Mouse (Mus musculus): ENCODE data around the gene Clec2l. TPM values are rescaled to one million over a fixed set of nuclear protein-coding genes. Genes with fewer than 3 reads are reported as not detected.
A peak's percentile ranks its signal among the peaks of the same experiment; 100 is the strongest.
"Not testable (repeated sequence)": the region's sequence is repeated elsewhere in the genome, so short reads cannot be mapped to it uniquely, and the experiment has no call there.

The Clec2l gene
- total RNA-seq, 2 experiments from 2014 or later = not detected

GRCm38 (mm10) chr6:38661626-38662025 is 1.2 kb upstream of the Clec2l start:
- ATAC-seq (replicated peaks; ENCODE audit: low FRiP score, poor library complexity, severe bottlenecking) = no peak

- ATAC-seq (replicated peaks; ENCODE audit: low FRiP score, poor library complexity, severe bottlenecking) = no peak
These were observed 6.7 kb downstream of the Clec2l start for GRCm38 (mm10) chr6:38669580-38669979.

- not testable (repeated sequence) for ATAC-seq (replicated peaks; ENCODE audit: low FRiP score, poor library complexity, severe bottlenecking)
These were observed 7.6 kb downstream of the Clec2l start for GRCm38 (mm10) chr6:38670488-38670887.

GRCm38 (mm10) chr6:38671270-38671669 is 8.4 kb downstream of the Clec2l start:
- ATAC-seq (replicated peaks; ENCODE audit: low FRiP score, poor library complexity, severe bottlenecking) = no peak

- no peak for ATAC-seq (replicated peaks; ENCODE audit: low FRiP score, poor library complexity, severe bottlenecking)
These were observed 9.1 kb downstream of the Clec2l start for GRCm38 (mm10) chr6:38672011-38672410.

- ATAC-seq (replicated peaks; ENCODE audit: low FRiP score, poor library complexity, severe bottlenecking) = no peak
These were observed 13.3 kb downstream of the Clec2l start for GRCm38 (mm10) chr6:38676217-38676616.

GRCm38 (mm10) chr6:38676723-38677122 is 13.9 kb downstream of the Clec2l start:
- no peak for ATAC-seq (replicated peaks; ENCODE audit: low FRiP score, poor library complexity, severe bottlenecking)

GRCm38 (mm10) chr6:38677629-38678028 is 14.8 kb downstream of the Clec2l start:
- no peak for ATAC-seq (replicated peaks; ENCODE audit: low FRiP score, poor library complexity, severe bottlenecking)

- no peak for ATAC-seq (replicated peaks; ENCODE audit: low FRiP score, poor library complexity, severe bottlenecking)
These were observed 19.7 kb downstream of the Clec2l start for GRCm38 (mm10) chr6:38682532-38682931.

GRCm38 (mm10) chr6:38687216-38687615 is 24.3 kb downstream of the Clec2l start:
- ATAC-seq (replicated peaks; ENCODE audit: low FRiP score, poor library complexity, severe bottlenecking) = no peak

GRCm38 (mm10) chr6:38688841-38689240 is 26.0 kb downstream of the Clec2l start:
- no peak for ATAC-seq (replicated peaks; ENCODE audit: low FRiP score, poor library complexity, severe bottlenecking)

GRCm38 (mm10) chr6:38690615-38691014 is 27.7 kb downstream of the Clec2l start:
- no peak for ATAC-seq (replicated peaks; ENCODE audit: low FRiP score, poor library complexity, severe bottlenecking)

GRCm38 (mm10) chr6:38691052-38691451 is 28.2 kb downstream of the Clec2l start:
- ATAC-seq (replicated peaks; ENCODE audit: low FRiP score, poor library complexity, severe bottlenecking) = no peak

GRCm38 (mm10) chr6:38692556-38692955 is 29.7 kb downstream of the Clec2l start:
- ATAC-seq (replicated peaks; ENCODE audit: low FRiP score, poor library complexity, severe bottlenecking) = no peak

GRCm38 (mm10) chr6:38695380-38696054 is 32.6 kb downstream of the Clec2l start:
- peak; percentile 74 for ATAC-seq (replicated peaks; ENCODE audit: low FRiP score, poor library complexity, severe bottlenecking)

GRCm38 (mm10) chr6:38696570-38696969 is 33.7 kb downstream of the Clec2l start:
- ATAC-seq (replicated peaks; ENCODE audit: low FRiP score, poor library complexity, severe bottlenecking) = no peak

- no peak for ATAC-seq (replicated peaks; ENCODE audit: low FRiP score, poor library complexity, severe bottlenecking)
These were observed 35.5 kb downstream of the Clec2l start for GRCm38 (mm10) chr6:38698233-38698889.

- ATAC-seq (replicated peaks; ENCODE audit: low FRiP score, poor library complexity, severe bottlenecking) = no peak
These were observed 38.6 kb downstream of the Clec2l start for GRCm38 (mm10) chr6:38701421-38701820.

GRCm38 (mm10) chr6:38702810-38703399 is 40.0 kb downstream of the Clec2l start:
- no peak for ATAC-seq (replicated peaks; ENCODE audit: low FRiP score, poor library complexity, severe bottlenecking)

GRCm38 (mm10) chr6:38703526-38703925 is 40.7 kb downstream of the Clec2l start:
- no peak for ATAC-seq (replicated peaks; ENCODE audit: low FRiP score, poor library complexity, severe bottlenecking)

Data from erythroid progenitor cell, adult 5-6 weeks (primary cell).